Mouse (Mus musculus): Measurements from ENCODE around the gene Trim66. TPM values are rescaled to one million over a fixed set of nuclear protein-coding genes. Genes with fewer than 3 reads are reported as not detected.

Gene Trim66
- polyA plus RNA-seq, 1 experiment from 2014 or later, result 0.13 TPM

GRCm38 (mm10) chr7:109511838-109512237 lies 3.9 kb upstream of the Trim66 start:
- no peaks in the 10 kb centered on the region for H3K27me3 ChIP-seq (ENCODE audit: control insufficient read depth, insufficient read depth, low read depth, low read length)
- no peaks in the 10 kb centered on the region for H3K9me3 ChIP-seq (ENCODE audit: control insufficient read depth, low read length)
- H3K4me1 ChIP-seq (replicated peaks; ENCODE audit: control insufficient read depth, insufficient read depth, low read length), result no peaks in the 10 kb centered on the region
- no peak overlapping the region for H3K27ac ChIP-seq (ENCODE audit: low read length)
- WGBS, result 83% methylated on average over 3 of the region's 3 CpGs
- no peak for ATAC-seq (ENCODE audit: low read depth)
- no peak overlapping the region for H3K4me3 ChIP-seq (ENCODE audit: low read length)
- no peaks in the 10 kb centered on the region for H3K36me3 ChIP-seq (ENCODE audit: control insufficient read depth, insufficient read depth, low read length)
- H3K4me2 ChIP-seq (ENCODE audit: low read depth, low read length), result no peak overlapping the region
- no peak overlapping the region for H3K9ac ChIP-seq (ENCODE audit: low read length)

GRCm38 (mm10) chr7:109510799-109511198 lies 2.9 kb upstream of the Trim66 start:
- H3K4me1 ChIP-seq (replicated peaks; ENCODE audit: control insufficient read depth, insufficient read depth, low read length), result no peaks in the 10 kb centered on the region
- WGBS, result 66% methylated on average over 2 of the region's 2 CpGs
- H3K27me3 ChIP-seq (ENCODE audit: control insufficient read depth, insufficient read depth, low read depth, low read length), result no peaks in the 10 kb centered on the region
- no peak overlapping the region for H3K9ac ChIP-seq (ENCODE audit: low read length)
- H3K4me2 ChIP-seq (ENCODE audit: low read depth, low read length), result no peak overlapping the region
- no peak for ATAC-seq (ENCODE audit: low read depth)
- no peaks in the 10 kb centered on the region for H3K9me3 ChIP-seq (ENCODE audit: control insufficient read depth, low read length)
- no peaks in the 10 kb centered on the region for H3K36me3 ChIP-seq (ENCODE audit: control insufficient read depth, insufficient read depth, low read length)
- no peak overlapping the region for H3K27ac ChIP-seq (ENCODE audit: low read length)
- H3K4me3 ChIP-seq (ENCODE audit: low read length), result no peak overlapping the region

DNA sequence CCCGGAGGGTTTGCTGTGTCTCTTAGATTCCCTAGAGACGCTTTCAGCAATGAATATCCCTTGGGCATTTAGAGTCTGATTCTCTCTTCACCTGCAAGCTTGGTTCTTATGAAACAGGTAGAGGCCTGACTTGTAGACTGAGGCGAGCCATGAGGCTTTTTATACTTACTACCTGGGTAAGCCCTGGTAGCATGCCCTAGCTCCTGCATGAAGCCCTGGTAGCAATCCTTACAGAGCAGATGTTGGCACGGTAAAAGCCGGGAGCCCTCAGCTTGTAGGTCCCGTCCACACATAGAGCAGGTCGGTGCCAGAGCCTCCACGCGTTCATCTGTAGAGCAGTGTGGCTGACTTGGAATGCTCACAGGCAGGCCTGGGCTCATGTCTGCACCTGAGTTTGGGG lies 362 bp downstream of the Trim66 start:
- Histone ChIP-seq H3K27ac (ENCODE audit: low read length) (no peak overlapping the region), H3K4me1 (replicated peaks; ENCODE audit: control insufficient read depth, insufficient read depth, low read length) (no peaks in the 10 kb centered on the region), H3K4me2 (ENCODE audit: low read depth, low read length) (no peak overlapping the region), H3K4me3 (ENCODE audit: low read length) (no peak overlapping the region), H3K9me3 (ENCODE audit: control insufficient read depth, low read length) (no peaks in the 10 kb centered on the region), H3K27me3 (ENCODE audit: control insufficient read depth, insufficient read depth, low read depth, low read length) (no peaks in the 10 kb centered on the region), H3K9ac (ENCODE audit: low read length) (no peak overlapping the region), H3K36me3 (ENCODE audit: control insufficient read depth, insufficient read depth, low read length) (no peaks in the 10 kb centered on the region)
- no peak for ATAC-seq (ENCODE audit: low read depth)
- WGBS, result 45% methylated on average over 9 of the region's 9 CpGs

- Histone ChIP-seq H3K4me1 (replicated peaks; ENCODE audit: control insufficient read depth, insufficient read depth, low read length) (no peaks in the 10 kb centered on the region), H3K27ac (ENCODE audit: low read length) (no peak overlapping the region), H3K9me3 (ENCODE audit: control insufficient read depth, low read length) (no peaks in the 10 kb centered on the region), H3K4me3 (ENCODE audit: low read length) (no peak overlapping the region), H3K27me3 (ENCODE audit: control insufficient read depth, insufficient read depth, low read depth, low read length) (no peaks in the 10 kb centered on the region), H3K9ac (ENCODE audit: low read length) (no peak overlapping the region), H3K36me3 (ENCODE audit: control insufficient read depth, insufficient read depth, low read length) (no peaks in the 10 kb centered on the region), H3K4me2 (ENCODE audit: low read depth, low read length) (no peak overlapping the region)
- ATAC-seq (ENCODE audit: low read depth), result peak; percentile 38; the same call in 1 of the 2 replicates
- 9% methylated on average over 8 of the region's 8 CpGs for WGBS
Measured at GRCm38 (mm10) chr7:109507119-109507518, 815 bp downstream of the Trim66 start.

GRCm38 (mm10) chr7:109497507-109497906 lies 10.4 kb downstream of the Trim66 start:
- no peak for ATAC-seq (ENCODE audit: low read depth)
- Histone ChIP-seq H3K36me3 (ENCODE audit: control insufficient read depth, insufficient read depth, low read length) (no peaks in the 10 kb centered on the region), H3K4me3 (ENCODE audit: low read length) (no peak overlapping the region), H3K9ac (ENCODE audit: low read length) (no peak overlapping the region), H3K4me1 (replicated peaks; ENCODE audit: control insufficient read depth, insufficient read depth, low read length) (peaks cover 3% of the 10 kb centered on the region; the same call in 1 of the 2 replicates), H3K27ac (ENCODE audit: low read length) (no peak overlapping the region), H3K4me2 (ENCODE audit: low read depth, low read length) (no peak overlapping the region), H3K9me3 (ENCODE audit: control insufficient read depth, low read length) (no peaks in the 10 kb centered on the region), H3K27me3 (ENCODE audit: control insufficient read depth, insufficient read depth, low read depth, low read length) (peaks cover 3% of the 10 kb centered on the region; the same call in 1 of the 2 replicates)
- WGBS, result 61% methylated on average over 4 of the region's 4 CpGs

- H3K4me1 ChIP-seq (replicated peaks; ENCODE audit: control insufficient read depth, insufficient read depth, low read length), result peaks cover 3% of the 10 kb centered on the region; the same call in 1 of the 2 replicates
- 7% methylated on average over 21 of the region's 21 CpGs for WGBS
- H3K27me3 ChIP-seq (ENCODE audit: control insufficient read depth, insufficient read depth, low read depth, low read length), result peaks cover 3% of the 10 kb centered on the region; the same call in 1 of the 2 replicates
- no peak overlapping the region for H3K27ac ChIP-seq (ENCODE audit: low read length)
- H3K4me2 ChIP-seq (ENCODE audit: low read depth, low read length), result peak overlapping the region; percentile 8; the same call in 1 of the 2 replicates
- no peak overlapping the region for H3K4me3 ChIP-seq (ENCODE audit: low read length)
- no peak overlapping the region for H3K9ac ChIP-seq (ENCODE audit: low read length)
- ATAC-seq (ENCODE audit: low read depth), result no peak
- H3K36me3 ChIP-seq (ENCODE audit: control insufficient read depth, insufficient read depth, low read length), result no peaks in the 10 kb centered on the region
- no peaks in the 10 kb centered on the region for H3K9me3 ChIP-seq (ENCODE audit: control insufficient read depth, low read length)
Measured at GRCm38 (mm10) chr7:109493319-109494316, 14.3 kb downstream of the Trim66 start.

- H3K4me3 ChIP-seq (ENCODE audit: low read length), result no peak overlapping the region
- H3K4me1 ChIP-seq (replicated peaks; ENCODE audit: control insufficient read depth, insufficient read depth, low read length), result peaks cover 3% of the 10 kb centered on the region; the same call in 1 of the 2 replicates
- H3K9ac ChIP-seq (ENCODE audit: low read length), result no peak overlapping the region
- no peak overlapping the region for H3K27ac ChIP-seq (ENCODE audit: low read length)
- H3K36me3 ChIP-seq (ENCODE audit: control insufficient read depth, insufficient read depth, low read length), result no peaks in the 10 kb centered on the region
- ATAC-seq (ENCODE audit: low read depth), result no peak
- WGBS, result 57% methylated on average over 18 of the region's 18 CpGs
- H3K27me3 ChIP-seq (ENCODE audit: control insufficient read depth, insufficient read depth, low read depth, low read length), result peaks cover 3% of the 10 kb centered on the region; the same call in 1 of the 2 replicates
- H3K9me3 ChIP-seq (ENCODE audit: control insufficient read depth, low read length), result no peaks in the 10 kb centered on the region
- no peak overlapping the region for H3K4me2 ChIP-seq (ENCODE audit: low read depth, low read length)
Measured at GRCm38 (mm10) chr7:109492616-109493318, 15.2 kb downstream of the Trim66 start.

DNA sequence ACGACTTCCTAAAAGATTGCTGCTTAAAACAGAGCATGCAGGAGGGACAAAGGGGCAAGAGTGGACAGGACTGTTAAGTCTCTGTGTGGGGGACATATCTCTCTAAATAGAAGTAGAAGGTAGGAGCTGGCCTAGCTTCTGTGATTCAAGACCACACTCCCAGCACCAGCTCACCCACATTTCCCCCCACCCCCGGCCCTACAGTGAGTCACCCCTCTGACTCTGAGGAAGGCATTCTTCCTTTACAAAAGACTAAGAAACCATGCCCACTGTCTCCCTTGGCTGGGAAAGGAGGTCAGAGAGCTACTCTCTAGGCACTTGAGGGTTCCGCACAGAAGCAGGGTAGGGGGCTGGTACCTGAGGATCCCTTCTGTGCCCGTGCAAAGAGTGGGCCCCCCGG lies 23.7 kb downstream of the Trim66 start:
- Histone ChIP-seq H3K36me3 (ENCODE audit: control insufficient read depth, insufficient read depth, low read length) (no peaks in the 10 kb centered on the region), H3K27me3 (ENCODE audit: control insufficient read depth, insufficient read depth, low read depth, low read length) (no peaks in the 10 kb centered on the region), H3K4me2 (ENCODE audit: low read depth, low read length) (no peak overlapping the region), H3K27ac (ENCODE audit: low read length) (no peak overlapping the region), H3K9ac (ENCODE audit: low read length) (no peak overlapping the region), H3K4me3 (ENCODE audit: low read length) (no peak overlapping the region), H3K9me3 (ENCODE audit: control insufficient read depth, low read length) (no peaks in the 10 kb centered on the region), H3K4me1 (replicated peaks; ENCODE audit: control insufficient read depth, insufficient read depth, low read length) (no peaks in the 10 kb centered on the region)
- 57% methylated on average over 5 of the region's 5 CpGs for WGBS
- no peak for ATAC-seq (ENCODE audit: low read depth)

GRCm38 (mm10) chr7:109480765-109481197 lies 27.2 kb downstream of the Trim66 start:
- 26% methylated on average over 7 of the region's 7 CpGs for WGBS
- no peak overlapping the region for H3K9ac ChIP-seq (ENCODE audit: low read length)

More at GRCm38 (mm10) chr7:109480765-109481197, 27.2 kb downstream of the Trim66 start:
- Histone ChIP-seq H3K27ac (ENCODE audit: low read length) (no peak overlapping the region), H3K36me3 (ENCODE audit: control insufficient read depth, insufficient read depth, low read length) (no peaks in the 10 kb centered on the region), H3K27me3 (ENCODE audit: control insufficient read depth, insufficient read depth, low read depth, low read length) (no peaks in the 10 kb centered on the region), H3K4me2 (ENCODE audit: low read depth, low read length) (0 out of 2 replicates have a peak overlapping the region, but pooled peaks have one; percentile 0), H3K4me1 (replicated peaks; ENCODE audit: control insufficient read depth, insufficient read depth, low read length) (no peaks in the 10 kb centered on the region), H3K4me3 (ENCODE audit: low read length) (no peak overlapping the region), H3K9me3 (ENCODE audit: control insufficient read depth, low read length) (no peaks in the 10 kb centered on the region)
- ATAC-seq (ENCODE audit: low read depth), result 0 out of 2 replicates have a peak, but pooled peaks have one; percentile 43

Data from lung, embryonic 16.5 days (tissue).